Mouse (Mus musculus) MEL (cell line): ENCODE data around the gene Olfr1387.

Source experiments
- CHD2 ChIP-seq: IDR thresholded peaks from 2 replicates; pipeline ENCODE4 v1.6.1; 2011; ENCODE audit warnings: low read length, improper control_type of control experiment
- CTCF ChIP-seq, 3 experiments: IDR thresholded peaks in 2 of 3; conservative IDR thresholded peaks in 1 of 3; 2 replicates each; pipeline ENCODE4 v1.5.1; 2011 to 2012; ENCODE audit warnings: low read length in 3 of 3, low read depth in 2 of 3, mild to moderate bottlenecking in 2 of 3, improper control_type of control experiment in 1 of 3, inconsistent platforms in 1 of 3, mixed read lengths in 1 of 3, moderate library complexity in 1 of 3; ENCODE audit not compliant: control insufficient read depth in 1 of 3, insufficient read depth in 1 of 3, poor library complexity in 1 of 3, severe bottlenecking in 1 of 3
- ELF1 ChIP-seq: IDR thresholded peaks from 2 replicates; pipeline ENCODE4 v1.6.1; 2014; ENCODE audit warnings: low read depth, mild to moderate bottlenecking, inconsistent platforms, low read length, improper control_type of control experiment, moderate library complexity
- MAFK ChIP-seq: IDR thresholded peaks from 2 replicates; pipeline ENCODE4 v1.6.1; 2011; ENCODE audit warnings: low read depth, mild to moderate bottlenecking, low read length, improper control_type of control experiment, borderline replicate concordance
- TCF12 ChIP-seq: IDR thresholded peaks from 2 replicates; pipeline ENCODE4 v1.6.1; 2014; ENCODE audit warnings: low read depth, mild to moderate bottlenecking, inconsistent platforms, low read length, improper control_type of control experiment, moderate library complexity

- TF ChIP-seq CTCF (IDR thresholded peaks at IDR 0.05 in 2 of 3, conservative IDR thresholded peaks at IDR 0.05 in 1 of 3; ENCODE audit: control insufficient read depth in 1 of 3, insufficient read depth in 1 of 3, low read depth in 2 of 3, low read length in 3 of 3, poor library complexity in 1 of 3, severe bottlenecking in 1 of 3) (no peak), TCF12 (no peak), MAFK (no peak), ELF1 (no peak), CHD2 (no peak)
These were observed 18.7 kb upstream of the Olfr1387 start, which contains the start of gene Olfr1388 for GRCm38 (mm10) chr11:49436411-49436810.
